Mouse (Mus musculus) forebrain, embryonic 15.5 days (tissue): ENCODE data around the gene Kars. TPM values are rescaled to one million over a fixed set of nuclear protein-coding genes. Genes with fewer than 3 reads are reported as not detected.

ENCODE experiments used
- ATAC-seq: fragments of 200-750 bp; cut with Nextera tagmentation; replicated peaks from 2 replicates; pipeline ENCODE4 v1.8.0; 2017; ENCODE audit warnings: mild to moderate bottlenecking, moderate TSS enrichment, moderate library complexity
- H3K27ac ChIP-seq: fragments of 300-500 bp; sonication (generic); replicated peaks from 2 replicates; pipeline ENCODE4 v1.5.1; 2015; ENCODE audit warnings: mild to moderate bottlenecking, inconsistent platforms
- H3K27me3 ChIP-seq: fragments of 300-500 bp; sonication (generic); 2 replicates; pipeline ENCODE4 v1.6.1; 2015; ENCODE audit warnings: inconsistent platforms
- H3K36me3 ChIP-seq: fragments of 300-500 bp; sonication (generic); 2 replicates; pipeline ENCODE4 v1.6.1; 2015; ENCODE audit warnings: mild to moderate bottlenecking, inconsistent platforms
- H3K4me1 ChIP-seq: fragments of 300-500 bp; sonication (generic); 2 replicates; pipeline ENCODE4 v1.6.1; 2015; ENCODE audit warnings: inconsistent platforms
- H3K4me2 ChIP-seq: fragments of 300-500 bp; sonication (generic); replicated peaks from 2 replicates; pipeline ENCODE4 v1.6.1; 2015; ENCODE audit warnings: mild to moderate bottlenecking, inconsistent platforms
- H3K4me3 ChIP-seq: fragments of 300-500 bp; sonication (generic); 2 replicates; pipeline ENCODE4 v1.5.1; 2015; ENCODE audit warnings: mild to moderate bottlenecking, inconsistent platforms
- H3K9ac ChIP-seq: fragments of 300-500 bp; sonication (generic); replicated peaks from 2 replicates; pipeline ENCODE4 v1.6.1; 2015; ENCODE audit warnings: mild to moderate bottlenecking, inconsistent platforms
- H3K9me3 ChIP-seq: fragments of 300-500 bp; sonication (generic); 2 replicates; pipeline ENCODE4 v1.6.1; 2016; ENCODE audit warnings: inconsistent platforms
- WGBS: fragments of 180-500 bp; shearing (Covaris S2); methylation state at CpG from one replicate; pipeline ENCODE4 v1.1.7; 2015; ENCODE audit warnings: mixed read lengths; 5-methylcytosine and 5-hydroxymethylcytosine counted together
- polyA plus RNA-seq: library from polyadenylated mRNA; unstranded; fragments of >200 nt; fragmentation: Nextera tagmentation; extraction: Ambion mirVana; gene quantifications from 2 replicates; pipeline ENCODE4 v1.2.1, GENCODE M21; 2015

Gene Kars
- polyA plus RNA-seq, 1 experiment from 2014 or later = 178 TPM

- 87% methylated on average over 2 of the region's 2 CpGs for WGBS
- ATAC-seq = no peak
- Histone ChIP-seq H3K27me3 (no peaks in the 10 kb centered on the region), H3K27ac (no peak overlapping the region), H3K36me3 (peaks cover 14% of the 10 kb centered on the region), H3K4me1 (no peaks in the 10 kb centered on the region), H3K4me2 (no peak overlapping the region), H3K9me3 (no peaks in the 10 kb centered on the region), H3K4me3 (no peak overlapping the region), H3K9ac (no peak overlapping the region)
Observed at GRCm38 (mm10) chr8:111976326-111976725, 34.8 kb downstream of the Kars start.

- Histone ChIP-seq H3K9ac (no peak overlapping the region), H3K36me3 (peaks cover 14% of the 10 kb centered on the region), H3K9me3 (no peaks in the 10 kb centered on the region), H3K27ac (no peak overlapping the region), H3K4me3 (no peak overlapping the region), H3K4me1 (no peaks in the 10 kb centered on the region), H3K4me2 (no peak overlapping the region), H3K27me3 (no peaks in the 10 kb centered on the region)
- WGBS = 95% methylated on average over 2 of the region's 2 CpGs
- ATAC-seq = no peak
Observed at GRCm38 (mm10) chr8:111975706-111976105, 35.4 kb downstream of the Kars start.

GRCm38 (mm10) chr8:111974138-111974537 is 37.0 kb downstream of the Kars start:
- no peak overlapping the region for H3K4me3 ChIP-seq
- WGBS = 92% methylated on average over 12 of the region's 12 CpGs
- no peak overlapping the region for H3K9ac ChIP-seq
- ATAC-seq = no peak
- H3K36me3 ChIP-seq = peaks cover 14% of the 10 kb centered on the region
- H3K9me3 ChIP-seq = no peaks in the 10 kb centered on the region
- no peak overlapping the region for H3K27ac ChIP-seq
- H3K4me1 ChIP-seq = no peaks in the 10 kb centered on the region
- H3K27me3 ChIP-seq = no peaks in the 10 kb centered on the region
- H3K4me2 ChIP-seq = no peak overlapping the region

GRCm38 (mm10) chr8:111968991-111969390 is 42.1 kb downstream of the Kars start:
- Histone ChIP-seq H3K9ac (no peak overlapping the region), H3K27me3 (no peaks in the 10 kb centered on the region), H3K9me3 (no peaks in the 10 kb centered on the region), H3K27ac (no peak overlapping the region), H3K4me1 (no peaks in the 10 kb centered on the region), H3K4me3 (no peak overlapping the region), H3K4me2 (no peak overlapping the region), H3K36me3 (peaks cover 7% of the 10 kb centered on the region; the same call in 1 of the 2 replicates)
- WGBS = 26% methylated on average over 5 of the region's 5 CpGs
- no peak for ATAC-seq

- Histone ChIP-seq H3K36me3 (peaks cover 5% of the 10 kb centered on the region; the same call in 1 of the 2 replicates), H3K27me3 (no peaks in the 10 kb centered on the region), H3K4me1 (no peaks in the 10 kb centered on the region), H3K4me3 (no peak overlapping the region), H3K27ac (no peak overlapping the region), H3K9me3 (no peaks in the 10 kb centered on the region), H3K9ac (no peak overlapping the region), H3K4me2 (no peak overlapping the region)
- no peak for ATAC-seq
- 84% methylated on average over 10 of the region's 10 CpGs for WGBS
Observed at GRCm38 (mm10) chr8:111968541-111968940, 42.6 kb downstream of the Kars start.

- Histone ChIP-seq H3K4me3 (no peak overlapping the region), H3K36me3 (no peaks in the 10 kb centered on the region; the same call in 1 of the 2 replicates), H3K27ac (no peak overlapping the region), H3K4me2 (no peak overlapping the region), H3K4me1 (no peaks in the 10 kb centered on the region), H3K27me3 (no peaks in the 10 kb centered on the region), H3K9me3 (no peaks in the 10 kb centered on the region), H3K9ac (no peak overlapping the region)
- 89% methylated on average over 5 of the region's 5 CpGs for WGBS
- ATAC-seq = no peak
Observed at GRCm38 (mm10) chr8:111967246-111967870, 43.8 kb downstream of the Kars start.

- no peak overlapping the region for H3K4me3 ChIP-seq
- H3K9me3 ChIP-seq = no peaks in the 10 kb centered on the region
- H3K4me2 ChIP-seq = no peak overlapping the region
- 78% methylated on average over 7 of the region's 7 CpGs for WGBS
- no peaks in the 10 kb centered on the region for H3K4me1 ChIP-seq
- H3K9ac ChIP-seq = no peak overlapping the region
- H3K36me3 ChIP-seq = no peaks in the 10 kb centered on the region
- H3K27ac ChIP-seq = no peak overlapping the region
- ATAC-seq = no peak
- H3K27me3 ChIP-seq = no peaks in the 10 kb centered on the region
Observed at GRCm38 (mm10) chr8:111964849-111965561, 46.1 kb downstream of the Kars start.

- WGBS = 79% methylated on average over 5 of the region's 5 CpGs
- H3K27me3 ChIP-seq = no peaks in the 10 kb centered on the region
- H3K36me3 ChIP-seq = no peaks in the 10 kb centered on the region
- H3K4me2 ChIP-seq = no peak overlapping the region
- ATAC-seq = no peak
- H3K9ac ChIP-seq = no peak overlapping the region
- H3K4me3 ChIP-seq = no peak overlapping the region
- no peaks in the 10 kb centered on the region for H3K9me3 ChIP-seq
- no peak overlapping the region for H3K27ac ChIP-seq
- H3K4me1 ChIP-seq = no peaks in the 10 kb centered on the region
Observed at GRCm38 (mm10) chr8:111964351-111964750, 46.8 kb downstream of the Kars start.

- H3K9ac ChIP-seq = no peak overlapping the region
- H3K9me3 ChIP-seq = no peaks in the 10 kb centered on the region
- no peak overlapping the region for H3K4me2 ChIP-seq
- no peaks in the 10 kb centered on the region for H3K27me3 ChIP-seq
- no peaks in the 10 kb centered on the region for H3K4me1 ChIP-seq
- no peak overlapping the region for H3K27ac ChIP-seq
- ATAC-seq = no peak
- H3K36me3 ChIP-seq = no peaks in the 10 kb centered on the region
- 82% methylated on average over 4 of the region's 4 CpGs for WGBS
- no peak overlapping the region for H3K4me3 ChIP-seq
Observed at GRCm38 (mm10) chr8:111963546-111963945, 47.6 kb downstream of the Kars start.

GRCm38 (mm10) chr8:111963091-111963490 is 48.0 kb downstream of the Kars start:
- no peak overlapping the region for H3K9ac ChIP-seq
- no peaks in the 10 kb centered on the region for H3K9me3 ChIP-seq
- 66% methylated on average over 10 of the region's 10 CpGs for WGBS
- H3K4me2 ChIP-seq = no peak overlapping the region
- H3K27me3 ChIP-seq = no peaks in the 10 kb centered on the region
- H3K36me3 ChIP-seq = no peaks in the 10 kb centered on the region
- H3K4me1 ChIP-seq = no peaks in the 10 kb centered on the region
- H3K27ac ChIP-seq = no peak overlapping the region
- no peak for ATAC-seq
- H3K4me3 ChIP-seq = no peak overlapping the region

- no peak overlapping the region for H3K9ac ChIP-seq
- H3K4me3 ChIP-seq = no peak overlapping the region
- H3K4me1 ChIP-seq = no peaks in the 10 kb centered on the region
- H3K4me2 ChIP-seq = no peak overlapping the region
- 58% methylated on average over 1 of the region's 1 CpGs for WGBS
- no peaks in the 10 kb centered on the region for H3K9me3 ChIP-seq
- ATAC-seq = no peak
- no peak overlapping the region for H3K27ac ChIP-seq
- peaks cover 1% of the 10 kb centered on the region for H3K36me3 ChIP-seq
- no peaks in the 10 kb centered on the region for H3K27me3 ChIP-seq
Observed at GRCm38 (mm10) chr8:111962589-111962988, 48.5 kb downstream of the Kars start.

- Histone ChIP-seq H3K4me3 (no peak overlapping the region), H3K4me1 (no peaks in the 10 kb centered on the region), H3K36me3 (peaks cover 14% of the 10 kb centered on the region), H3K9me3 (no peaks in the 10 kb centered on the region), H3K27me3 (no peaks in the 10 kb centered on the region), H3K27ac (no peak overlapping the region), H3K9ac (no peak overlapping the region), H3K4me2 (no peak overlapping the region)
- WGBS = 70% methylated on average over 3 of the region's 3 CpGs
- no peak for ATAC-seq
Observed at GRCm38 (mm10) chr8:111961330-111961729, 49.8 kb downstream of the Kars start.
